Mouse (Mus musculus): ENCODE results near the gene Ggta1. TPM values are rescaled to one million over a fixed set of nuclear protein-coding genes. Genes with fewer than 3 reads are reported as not detected.

The Ggta1 gene
- polyA plus RNA-seq, 1 experiment from 2014 or later, result 6.1 TPM

DNA sequence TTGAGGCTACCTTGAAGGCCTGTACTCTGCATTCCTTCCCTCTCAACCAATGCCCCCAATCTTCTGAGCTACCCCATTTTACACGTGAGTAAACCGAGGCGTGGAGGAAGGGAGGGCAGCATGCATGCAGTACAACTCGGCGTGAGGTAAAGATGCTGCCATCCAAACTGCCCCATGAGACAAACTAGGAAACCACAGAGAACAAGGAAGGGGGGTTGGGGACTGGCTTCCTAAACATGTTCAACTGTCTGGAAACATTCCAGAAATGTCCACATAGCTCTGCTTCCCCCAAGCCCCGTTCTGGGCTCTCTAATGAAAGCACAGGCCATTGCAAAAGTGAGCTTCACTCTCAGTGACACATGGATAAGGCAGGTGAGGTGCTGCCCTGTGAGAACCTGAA, 21.6 kb downstream of the Ggta1 start:
- no peaks in the 10 kb centered on the region for H3K36me3 ChIP-seq (ENCODE audit: control insufficient read depth, insufficient read depth, low read length)
- H3K9ac ChIP-seq (ENCODE audit: low read depth, low read length), result no peak overlapping the region
- H3K27me3 ChIP-seq (ENCODE audit: control insufficient read depth, insufficient read depth, low read depth, low read length), result no peaks in the 10 kb centered on the region
- 90% methylated on average over 6 of the region's 6 CpGs for WGBS
- no peaks in the 10 kb centered on the region for H3K4me1 ChIP-seq (ENCODE audit: control insufficient read depth, insufficient read depth, low read length)
- ATAC-seq, result no peak
- H3K9me3 ChIP-seq (replicated peaks; ENCODE audit: control insufficient read depth, low read length, poor library complexity, severe bottlenecking), result no peaks in the 10 kb centered on the region
- no peak overlapping the region for H3K4me2 ChIP-seq (ENCODE audit: low read length)
- no peak overlapping the region for H3K27ac ChIP-seq (ENCODE audit: low read length)
- H3K4me3 ChIP-seq (ENCODE audit: low read depth, low read length), result no peak overlapping the region

DNA sequence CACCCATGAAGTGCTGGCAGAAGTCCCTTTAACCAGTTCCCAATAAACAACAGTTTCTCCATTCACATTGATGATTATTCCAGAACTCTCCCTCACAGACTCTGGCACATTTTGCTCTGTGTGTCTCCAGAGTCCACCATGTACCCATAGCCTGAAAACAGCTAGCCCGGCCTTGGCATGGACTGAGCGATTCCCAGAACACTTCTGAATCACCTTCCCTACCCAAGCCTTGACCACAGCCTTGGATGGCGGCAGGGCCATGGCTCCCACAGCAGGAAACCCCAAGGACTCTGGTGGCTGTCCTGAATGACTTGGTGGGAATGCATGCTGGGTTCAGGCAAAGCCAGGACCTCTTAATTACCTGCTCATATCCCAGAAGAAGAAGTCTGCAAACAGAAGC, 22.6 kb downstream of the Ggta1 start:
- Histone ChIP-seq H3K27ac (ENCODE audit: low read length) (no peak overlapping the region), H3K27me3 (ENCODE audit: control insufficient read depth, insufficient read depth, low read depth, low read length) (no peaks in the 10 kb centered on the region), H3K9ac (ENCODE audit: low read depth, low read length) (no peak overlapping the region), H3K36me3 (ENCODE audit: control insufficient read depth, insufficient read depth, low read length) (no peaks in the 10 kb centered on the region), H3K4me1 (ENCODE audit: control insufficient read depth, insufficient read depth, low read length) (no peaks in the 10 kb centered on the region), H3K4me3 (ENCODE audit: low read depth, low read length) (no peak overlapping the region), H3K4me2 (ENCODE audit: low read length) (no peak overlapping the region), H3K9me3 (replicated peaks; ENCODE audit: control insufficient read depth, low read length, poor library complexity, severe bottlenecking) (no peaks in the 10 kb centered on the region)
- ATAC-seq, result no peak
- WGBS, result 89% methylated on average over 3 of the region's 3 CpGs

- WGBS, result 100% methylated on average over 2 of the region's 2 CpGs
- Histone ChIP-seq H3K9me3 (replicated peaks; ENCODE audit: control insufficient read depth, low read length, poor library complexity, severe bottlenecking) (no peaks in the 10 kb centered on the region), H3K27me3 (ENCODE audit: control insufficient read depth, insufficient read depth, low read depth, low read length) (no peaks in the 10 kb centered on the region), H3K4me1 (ENCODE audit: control insufficient read depth, insufficient read depth, low read length) (no peaks in the 10 kb centered on the region), H3K4me3 (ENCODE audit: low read depth, low read length) (no peak overlapping the region), H3K4me2 (ENCODE audit: low read length) (no peak overlapping the region), H3K27ac (ENCODE audit: low read length) (no peak overlapping the region), H3K36me3 (ENCODE audit: control insufficient read depth, insufficient read depth, low read length) (no peaks in the 10 kb centered on the region), H3K9ac (ENCODE audit: low read depth, low read length) (no peak overlapping the region)
- no peak for ATAC-seq
These were observed 25.2 kb downstream of the Ggta1 start for GRCm38 (mm10) chr2:35437796-35438195.

- Histone ChIP-seq H3K4me1 (ENCODE audit: control insufficient read depth, insufficient read depth, low read length) (no peaks in the 10 kb centered on the region), H3K9ac (ENCODE audit: low read depth, low read length) (no peak overlapping the region), H3K9me3 (replicated peaks; ENCODE audit: control insufficient read depth, low read length, poor library complexity, severe bottlenecking) (no peaks in the 10 kb centered on the region), H3K4me3 (ENCODE audit: low read depth, low read length) (no peak overlapping the region), H3K4me2 (ENCODE audit: low read length) (no peak overlapping the region), H3K27me3 (ENCODE audit: control insufficient read depth, insufficient read depth, low read depth, low read length) (no peaks in the 10 kb centered on the region), H3K36me3 (ENCODE audit: control insufficient read depth, insufficient read depth, low read length) (no peaks in the 10 kb centered on the region), H3K27ac (ENCODE audit: low read length) (no peak overlapping the region)
- 86% methylated on average over 6 of the region's 6 CpGs for WGBS
- no peak for ATAC-seq
These were observed 28.4 kb downstream of the Ggta1 start for GRCm38 (mm10) chr2:35434576-35435123.

DNA sequence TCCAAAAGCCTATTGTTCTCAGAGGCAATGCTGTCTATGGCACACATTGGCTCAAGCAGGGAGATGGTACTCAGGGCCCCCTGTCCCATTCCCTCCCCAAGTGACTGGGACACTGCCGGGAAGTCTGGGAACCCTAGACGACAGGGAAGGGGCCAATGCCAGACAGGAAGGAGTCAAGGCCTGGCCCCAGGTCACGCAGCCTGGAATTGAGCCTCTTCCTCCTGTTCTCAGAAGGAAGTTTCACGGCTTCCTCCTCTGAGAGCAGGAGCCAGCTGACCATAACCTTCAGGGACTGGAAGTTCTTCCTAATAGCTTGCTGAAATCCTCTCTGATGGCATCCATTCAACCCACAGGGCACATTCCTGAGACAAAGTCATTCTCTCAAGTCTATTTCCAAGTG, 29.6 kb downstream of the Ggta1 start:
- Histone ChIP-seq H3K27me3 (ENCODE audit: control insufficient read depth, insufficient read depth, low read depth, low read length) (no peaks in the 10 kb centered on the region), H3K4me2 (ENCODE audit: low read length) (no peak overlapping the region), H3K4me3 (ENCODE audit: low read depth, low read length) (no peak overlapping the region), H3K4me1 (ENCODE audit: control insufficient read depth, insufficient read depth, low read length) (no peaks in the 10 kb centered on the region), H3K27ac (ENCODE audit: low read length) (no peak overlapping the region), H3K9me3 (replicated peaks; ENCODE audit: control insufficient read depth, low read length, poor library complexity, severe bottlenecking) (no peaks in the 10 kb centered on the region), H3K36me3 (ENCODE audit: control insufficient read depth, insufficient read depth, low read length) (no peaks in the 10 kb centered on the region), H3K9ac (ENCODE audit: low read depth, low read length) (no peak overlapping the region)
- no peak for ATAC-seq
- WGBS, result 83% methylated on average over 4 of the region's 4 CpGs

GRCm38 (mm10) chr2:35432472-35432871, 30.6 kb downstream of the Ggta1 start:
- no peak overlapping the region for H3K9ac ChIP-seq (ENCODE audit: low read depth, low read length)
- H3K9me3 ChIP-seq (replicated peaks; ENCODE audit: control insufficient read depth, low read length, poor library complexity, severe bottlenecking), result no peaks in the 10 kb centered on the region
- H3K36me3 ChIP-seq (ENCODE audit: control insufficient read depth, insufficient read depth, low read length), result no peaks in the 10 kb centered on the region
- H3K4me1 ChIP-seq (ENCODE audit: control insufficient read depth, insufficient read depth, low read length), result no peaks in the 10 kb centered on the region
- no peak for ATAC-seq
- WGBS, result 47% methylated on average over 7 of the region's 7 CpGs
- no peak overlapping the region for H3K4me2 ChIP-seq (ENCODE audit: low read length)
- no peak overlapping the region for H3K27ac ChIP-seq (ENCODE audit: low read length)
- no peak overlapping the region for H3K4me3 ChIP-seq (ENCODE audit: low read depth, low read length)
- no peaks in the 10 kb centered on the region for H3K27me3 ChIP-seq (ENCODE audit: control insufficient read depth, insufficient read depth, low read depth, low read length)

- Histone ChIP-seq H3K27me3 (ENCODE audit: control insufficient read depth, insufficient read depth, low read depth, low read length) (no peaks in the 10 kb centered on the region), H3K4me2 (ENCODE audit: low read length) (no peak overlapping the region), H3K4me3 (ENCODE audit: low read depth, low read length) (no peak overlapping the region), H3K27ac (ENCODE audit: low read length) (no peak overlapping the region), H3K9me3 (replicated peaks; ENCODE audit: control insufficient read depth, low read length, poor library complexity, severe bottlenecking) (no peaks in the 10 kb centered on the region), H3K4me1 (ENCODE audit: control insufficient read depth, insufficient read depth, low read length) (no peaks in the 10 kb centered on the region), H3K9ac (ENCODE audit: low read depth, low read length) (no peak overlapping the region), H3K36me3 (ENCODE audit: control insufficient read depth, insufficient read depth, low read length) (no peaks in the 10 kb centered on the region)
- no peak for ATAC-seq
- 63% methylated on average over 7 of the region's 7 CpGs for WGBS
These were observed 31.0 kb downstream of the Ggta1 start for GRCm38 (mm10) chr2:35432011-35432410.

- Histone ChIP-seq H3K27ac (ENCODE audit: low read length) (no peak overlapping the region), H3K36me3 (ENCODE audit: control insufficient read depth, insufficient read depth, low read length) (no peaks in the 10 kb centered on the region), H3K9ac (ENCODE audit: low read depth, low read length) (no peak overlapping the region), H3K9me3 (replicated peaks; ENCODE audit: control insufficient read depth, low read length, poor library complexity, severe bottlenecking) (no peaks in the 10 kb centered on the region), H3K4me1 (ENCODE audit: control insufficient read depth, insufficient read depth, low read length) (no peaks in the 10 kb centered on the region), H3K4me2 (ENCODE audit: low read length) (no peak overlapping the region), H3K4me3 (ENCODE audit: low read depth, low read length) (no peak overlapping the region), H3K27me3 (ENCODE audit: control insufficient read depth, insufficient read depth, low read depth, low read length) (no peaks in the 10 kb centered on the region)
- 54% methylated on average over 8 of the region's 8 CpGs for WGBS
- ATAC-seq, result no peak
These were observed 32.2 kb downstream of the Ggta1 start for GRCm38 (mm10) chr2:35430806-35431205.

- H3K9me3 ChIP-seq (replicated peaks; ENCODE audit: control insufficient read depth, low read length, poor library complexity, severe bottlenecking), result no peaks in the 10 kb centered on the region
- H3K27ac ChIP-seq (ENCODE audit: low read length), result no peak overlapping the region
- no peak overlapping the region for H3K9ac ChIP-seq (ENCODE audit: low read depth, low read length)
- H3K4me2 ChIP-seq (ENCODE audit: low read length), result no peak overlapping the region
- H3K4me1 ChIP-seq (ENCODE audit: control insufficient read depth, insufficient read depth, low read length), result no peaks in the 10 kb centered on the region
- WGBS, result 92% methylated on average over 4 of the region's 4 CpGs
- no peak for ATAC-seq
- H3K36me3 ChIP-seq (ENCODE audit: control insufficient read depth, insufficient read depth, low read length), result no peaks in the 10 kb centered on the region
- H3K27me3 ChIP-seq (ENCODE audit: control insufficient read depth, insufficient read depth, low read depth, low read length), result no peaks in the 10 kb centered on the region
- no peak overlapping the region for H3K4me3 ChIP-seq (ENCODE audit: low read depth, low read length)
These were observed 34.3 kb downstream of the Ggta1 start for GRCm38 (mm10) chr2:35428615-35429300.

Data from midbrain, embryonic 16.5 days (tissue).